Mouse (Mus musculus): ENCODE data around the gene Rtraf.

The Rtraf gene

DNA sequence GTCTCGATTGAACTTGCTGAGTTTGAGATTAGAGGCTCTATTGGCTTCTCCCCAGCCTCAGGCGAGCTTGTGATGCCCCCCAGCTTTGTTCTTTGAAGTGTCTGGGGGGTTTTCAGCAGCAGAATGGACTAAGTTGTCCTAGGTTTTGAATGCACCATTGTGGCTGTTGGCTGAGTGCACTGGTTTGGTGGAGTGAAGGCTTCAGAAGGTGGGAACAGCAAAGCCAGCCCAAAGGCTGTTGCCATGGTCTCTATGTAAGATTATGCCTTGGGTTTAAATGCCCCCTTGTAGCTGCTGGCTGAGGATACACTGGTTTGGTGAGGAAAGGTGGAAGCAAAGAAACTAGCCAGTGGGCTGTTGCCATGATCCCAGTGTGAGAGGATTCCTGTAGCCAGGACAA lies 23.1 kb downstream of the Rtraf start:
- WGBS, result 55% methylated on average over 2 of the region's 2 CpGs

DNA sequence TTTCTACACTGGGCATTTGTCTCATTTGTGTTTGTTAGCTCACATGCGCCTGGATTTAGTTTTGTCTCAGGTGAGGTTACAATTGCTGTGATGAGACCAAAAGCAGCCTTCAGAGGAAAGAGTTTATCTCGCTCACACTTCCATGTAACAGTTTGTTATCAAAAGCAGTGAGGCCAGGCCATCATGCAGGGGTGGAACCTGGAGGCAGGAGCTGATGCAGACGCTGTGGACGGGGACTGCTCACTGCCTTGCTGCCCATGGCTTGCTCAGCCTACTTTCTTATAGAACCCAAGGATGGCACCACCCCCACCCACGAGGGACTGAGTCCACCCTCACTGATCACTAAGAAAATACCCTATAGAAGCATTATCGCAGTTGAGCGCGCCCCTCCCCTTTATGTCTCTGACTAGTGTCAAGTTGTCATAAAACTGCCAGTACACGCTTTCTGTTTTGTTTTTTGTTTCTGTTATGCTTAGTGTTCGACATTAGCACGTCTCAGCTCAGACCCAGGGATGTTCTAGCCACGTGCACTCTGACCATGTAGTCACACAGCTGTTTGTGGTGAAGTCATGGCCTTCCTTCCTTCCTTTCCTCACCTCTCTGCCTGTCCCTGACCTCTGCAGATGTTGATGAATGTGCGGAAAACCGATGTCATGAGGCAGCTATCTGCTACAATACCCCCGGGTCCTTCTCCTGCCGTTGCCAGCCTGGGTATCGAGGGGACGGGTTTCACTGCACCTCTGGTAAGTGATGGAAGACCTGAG lies 26.9 kb downstream of the Rtraf start:
- WGBS, result 91% methylated on average over 18 of the region's 18 CpGs

DNA sequence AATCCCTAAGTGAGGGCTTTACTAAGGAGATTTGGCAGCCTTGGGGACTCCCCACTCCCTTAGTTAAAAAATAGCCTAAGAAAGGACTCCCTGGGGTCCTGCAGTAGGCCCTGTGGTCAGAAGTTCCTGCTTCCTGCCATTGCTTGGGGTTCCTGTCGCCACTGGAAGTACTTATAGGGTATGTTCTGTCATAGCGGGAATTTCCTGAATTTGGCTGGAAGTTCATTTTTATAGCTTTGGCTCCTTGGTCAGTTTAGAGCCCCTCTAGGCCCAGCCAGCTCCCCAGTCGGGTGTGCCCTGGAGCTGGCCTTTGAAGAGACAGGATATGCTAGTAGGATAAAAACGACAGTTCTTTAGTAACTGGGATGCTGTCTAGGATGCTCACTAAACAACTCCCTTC lies 28.7 kb downstream of the Rtraf start:
- whole genome bisulfite sequencing, result 86% methylated on average over 4 of the region's 4 CpGs

DNA sequence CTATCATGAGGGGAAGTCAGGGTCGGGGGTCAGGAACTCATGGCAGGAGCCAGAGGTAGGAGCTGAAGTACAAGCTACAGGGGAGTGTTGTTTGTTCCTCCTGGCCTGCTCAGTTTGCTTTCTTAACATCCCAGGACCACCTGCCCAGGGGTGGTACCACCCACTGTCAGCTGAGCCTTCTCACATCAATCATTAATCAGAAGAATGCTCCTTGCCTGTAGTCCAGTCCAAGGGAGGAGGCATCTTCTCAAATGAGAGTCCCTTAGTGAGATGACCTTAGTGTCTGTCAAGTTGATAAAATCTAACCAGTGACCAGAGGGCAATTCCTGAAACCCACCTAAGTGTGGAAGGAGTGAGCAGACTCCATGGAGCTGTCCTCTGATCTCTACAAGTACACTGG lies 35.2 kb downstream of the Rtraf start:
- 78% methylated on average over 1 of the region's 1 CpGs for WGBS

DNA sequence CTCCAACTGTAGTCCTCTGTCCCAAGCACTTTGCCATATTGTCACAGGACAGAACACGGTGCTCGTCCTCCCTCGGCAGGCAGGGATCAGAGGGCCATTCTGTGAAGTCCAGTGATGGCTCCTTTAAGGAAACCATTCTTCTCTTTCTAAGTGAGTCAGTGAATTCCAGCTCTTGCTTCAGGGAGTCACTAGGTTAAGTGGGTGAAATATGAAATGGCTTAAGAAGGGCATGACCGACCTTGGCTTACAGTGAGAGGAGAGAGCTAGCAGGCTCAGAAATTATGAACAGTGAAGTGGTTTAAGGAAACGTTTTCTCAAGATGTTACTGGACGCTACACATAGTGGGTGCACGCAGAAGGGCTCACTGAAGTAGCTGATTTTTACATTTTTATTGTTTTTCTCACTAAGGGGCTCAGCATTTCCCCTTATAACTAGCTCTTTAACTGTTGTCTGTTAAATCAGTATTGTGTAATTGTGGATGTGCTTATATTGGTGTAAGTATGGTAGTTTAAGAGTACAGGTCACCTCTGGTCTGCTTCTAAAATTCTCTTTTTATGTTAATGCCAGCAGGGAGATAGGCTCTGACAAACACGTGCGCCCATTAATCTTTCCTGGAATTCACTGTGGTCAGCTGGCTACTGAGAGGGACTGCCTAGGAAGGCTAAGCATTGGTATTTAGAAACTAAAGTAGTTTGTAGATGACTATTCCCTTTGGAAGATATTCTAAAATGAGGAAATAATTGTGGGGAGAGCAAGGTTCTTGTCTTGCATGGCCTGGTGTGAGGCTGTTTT lies 37.6 kb downstream of the Rtraf start:
- 92% methylated on average over 9 of the region's 9 CpGs for WGBS

DNA sequence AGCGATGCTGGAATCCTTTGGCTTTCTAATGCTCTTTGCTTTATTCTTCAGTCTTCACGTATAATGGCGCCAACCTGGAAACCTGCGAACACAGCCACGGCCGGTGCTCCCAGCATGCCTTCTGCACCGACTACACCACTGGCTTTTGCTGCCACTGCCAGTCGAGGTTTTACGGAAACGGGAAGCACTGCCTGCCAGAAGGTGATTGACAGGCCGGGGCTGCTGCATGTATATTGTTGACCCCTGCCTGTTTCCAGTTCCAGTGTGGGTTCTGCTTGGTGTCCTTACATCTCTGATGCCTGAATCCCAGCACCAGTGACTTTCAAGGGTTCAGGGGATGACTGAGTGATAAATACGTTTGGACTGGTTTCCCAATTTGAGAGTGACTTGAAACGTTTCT lies 45.7 kb downstream of the Rtraf start:
- 87% methylated on average over 13 of the region's 13 CpGs for WGBS

DNA sequence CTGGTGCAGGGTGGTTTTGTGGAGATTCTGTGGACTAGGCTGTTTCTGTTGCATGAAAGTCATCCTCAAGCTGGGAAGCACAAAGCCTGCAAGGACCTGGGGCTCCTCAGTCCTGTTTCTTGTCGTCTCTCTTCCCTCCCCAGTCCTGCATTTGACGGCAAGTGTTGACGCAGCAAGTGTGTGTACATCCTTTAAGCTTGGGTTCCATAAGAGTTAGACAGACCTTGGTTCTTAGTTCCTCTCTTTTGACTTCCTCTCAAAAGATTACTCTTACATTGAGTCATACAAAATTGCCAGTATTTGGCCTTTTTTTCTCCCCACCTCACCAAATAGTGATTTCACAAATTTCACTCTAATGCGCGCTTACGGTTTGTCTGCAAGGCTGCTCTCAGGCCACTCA lies 46.3 kb downstream of the Rtraf start:
- 94% methylated on average over 6 of the region's 6 CpGs for WGBS

DNA sequence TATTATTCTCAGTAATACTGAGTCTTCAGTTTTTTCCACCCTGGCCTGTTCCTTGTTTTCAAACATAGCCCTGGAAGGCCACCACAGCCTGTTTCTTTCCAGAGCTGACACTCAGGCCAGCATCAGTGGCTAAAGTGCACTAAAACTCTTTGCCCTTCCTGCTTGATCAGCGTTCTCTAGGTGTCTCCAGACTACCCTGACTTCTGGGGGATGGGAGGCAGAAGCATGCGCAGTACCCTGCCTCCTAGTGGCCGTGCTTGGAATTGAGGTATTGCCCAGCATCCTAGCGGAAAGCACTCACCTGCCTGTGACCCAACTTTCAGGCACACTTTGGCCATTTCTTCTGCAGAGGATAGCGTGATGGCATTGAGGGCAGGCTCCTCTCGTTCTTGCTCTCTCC lies 46.7 kb downstream of the Rtraf start:
- WGBS, result 65% methylated on average over 6 of the region's 6 CpGs

DNA sequence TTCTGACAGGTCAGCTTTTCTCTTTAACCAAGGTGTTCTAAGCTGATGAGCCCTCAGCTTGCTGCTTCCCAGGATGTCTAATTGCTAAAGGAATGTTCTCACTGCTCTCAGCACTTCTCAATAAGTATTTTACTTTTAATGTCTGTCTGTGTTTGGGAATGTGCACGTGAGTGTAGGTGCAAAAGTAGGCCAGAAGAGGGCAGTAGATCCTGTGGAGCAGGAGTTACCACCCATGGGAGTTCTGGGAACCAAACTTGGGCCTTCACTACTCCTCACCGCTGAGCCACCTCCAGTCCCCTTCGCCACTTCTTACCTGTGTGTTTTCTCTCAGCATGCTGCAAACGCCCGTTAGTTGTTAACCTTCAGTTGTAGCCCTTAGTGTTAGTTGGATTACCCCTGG lies 47.4 kb downstream of the Rtraf start:
- WGBS, result 98% methylated on average over 5 of the region's 5 CpGs

DNA sequence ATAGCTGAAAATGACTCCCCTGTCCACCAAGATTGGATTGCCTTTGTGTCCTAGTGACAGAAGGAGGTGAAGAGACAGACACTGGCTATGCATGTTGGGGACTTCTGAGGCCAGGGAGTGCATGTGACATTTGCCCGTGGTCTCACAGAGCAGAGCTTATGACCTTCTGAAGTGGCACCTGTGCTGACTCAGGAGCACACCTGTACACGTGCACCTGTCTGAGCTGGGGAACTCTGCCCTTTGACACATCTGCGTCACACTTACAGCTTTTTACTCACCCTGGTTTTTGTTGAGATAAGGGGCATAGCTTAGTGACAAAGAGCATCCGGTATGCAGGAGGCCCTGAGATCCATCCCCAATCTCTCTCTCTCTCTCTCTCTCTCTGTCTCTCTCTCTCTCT lies 48.1 kb downstream of the Rtraf start:
- 97% methylated on average over 4 of the region's 4 CpGs for WGBS

DNA sequence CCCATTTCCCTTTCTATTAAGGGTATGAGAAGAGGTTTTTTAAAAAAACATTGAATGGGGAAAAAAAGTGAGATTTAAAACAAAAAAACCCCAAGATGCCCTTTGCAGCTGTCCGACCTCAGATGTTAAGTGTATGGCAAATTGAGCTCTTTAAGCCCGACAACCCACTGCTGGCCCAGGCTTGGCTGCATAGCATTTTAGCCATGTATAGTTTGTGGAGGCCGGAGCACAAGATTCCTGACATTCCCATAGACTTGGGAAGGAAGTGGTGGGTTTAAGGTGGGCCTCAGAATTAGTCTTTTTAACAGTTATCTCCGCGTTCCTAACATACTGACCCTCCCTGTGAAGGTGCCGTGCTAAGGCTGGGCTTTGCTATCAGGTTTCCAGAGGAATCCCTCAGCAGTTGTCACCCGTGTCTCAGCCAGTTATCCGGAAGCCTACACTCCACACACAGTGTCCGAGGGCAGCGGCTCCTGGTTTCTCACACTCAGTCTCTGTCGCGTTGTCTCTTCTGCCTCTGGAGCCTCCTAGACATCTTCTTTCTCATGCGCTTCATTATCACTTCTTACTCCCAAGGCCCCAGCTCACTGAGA lies 49.5 kb downstream of the Rtraf start:
- 94% methylated on average over 13 of the region's 13 CpGs for WGBS

DNA sequence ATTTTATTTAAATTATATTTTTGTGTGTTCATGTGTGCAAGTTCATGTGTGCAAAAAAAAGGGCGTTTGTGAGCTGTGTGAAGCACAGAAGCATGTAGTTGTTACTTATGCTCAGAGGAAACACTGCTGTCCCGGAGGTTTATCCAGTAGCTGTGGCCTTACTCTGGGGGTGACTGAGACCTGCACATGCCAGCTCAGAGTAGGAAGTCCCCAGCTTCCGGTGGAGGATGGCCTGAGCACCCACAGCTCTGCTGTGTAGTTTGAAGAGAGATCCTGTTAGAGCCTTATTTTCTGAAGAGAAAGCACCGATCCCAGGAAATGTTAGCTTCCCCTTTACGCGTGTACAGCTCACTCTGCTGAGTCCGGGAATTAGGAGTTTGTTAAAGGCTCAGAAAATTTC lies 52.5 kb downstream of the Rtraf start:
- 74% methylated on average over 7 of the region's 7 CpGs for WGBS

DNA sequence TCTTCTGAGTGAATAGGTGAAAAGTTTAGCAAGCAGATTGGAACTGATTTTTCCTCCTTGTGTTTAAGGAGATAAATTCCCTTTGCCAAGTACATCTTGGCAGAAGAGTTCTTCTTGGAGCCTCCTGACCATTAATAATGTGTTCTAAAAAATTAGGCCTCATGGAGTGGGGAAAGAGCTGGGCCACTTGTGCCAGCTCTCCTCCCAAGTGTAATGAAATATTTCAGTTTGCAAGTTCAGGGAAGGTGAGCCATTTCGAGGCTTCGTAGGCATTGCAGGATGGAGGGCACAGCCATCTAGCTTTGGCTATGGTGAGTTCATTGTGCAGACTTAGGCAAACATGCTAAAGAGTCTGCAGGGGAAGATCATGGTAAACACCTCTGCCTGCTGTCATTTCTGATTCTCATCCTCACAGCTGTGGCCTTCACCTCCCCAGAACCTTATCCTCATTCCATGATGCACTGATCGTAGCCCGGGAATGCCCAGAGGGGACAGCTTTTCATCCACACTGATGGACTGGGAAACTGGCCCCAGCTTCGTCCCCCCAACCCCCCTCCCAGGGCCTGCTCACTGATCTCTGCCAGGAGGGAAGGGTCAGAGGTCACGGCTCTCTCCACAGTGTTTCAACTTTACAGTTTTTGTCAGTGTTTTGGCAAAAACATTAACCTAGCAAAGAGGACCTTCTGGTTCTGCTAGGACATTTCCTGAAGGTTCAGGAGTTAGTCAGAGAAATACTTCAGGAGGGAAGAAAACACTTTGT lies 54.0 kb downstream of the Rtraf start:
- 79% methylated on average over 6 of the region's 6 CpGs for WGBS

DNA sequence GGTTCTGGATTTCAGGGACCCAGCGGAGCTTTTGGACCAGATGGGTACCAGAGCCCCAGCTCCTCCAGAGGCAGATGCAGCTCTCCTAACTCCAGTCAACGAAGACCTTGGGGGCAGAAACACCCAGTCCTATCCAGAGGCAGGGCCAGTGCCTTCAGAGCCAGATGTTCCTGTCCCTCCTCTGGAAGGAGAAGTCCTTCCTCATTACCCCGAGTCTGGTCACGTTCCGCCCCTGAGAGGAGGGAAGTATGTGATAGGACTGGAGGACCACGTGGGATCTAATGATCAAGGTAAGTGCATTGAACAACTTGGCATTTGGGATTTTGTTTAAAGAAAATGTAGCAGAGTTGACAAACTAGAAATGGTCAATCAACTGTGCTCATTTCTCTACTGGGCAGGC lies 55.0 kb downstream of the Rtraf start:
- WGBS, result 93% methylated on average over 6 of the region's 6 CpGs

DNA sequence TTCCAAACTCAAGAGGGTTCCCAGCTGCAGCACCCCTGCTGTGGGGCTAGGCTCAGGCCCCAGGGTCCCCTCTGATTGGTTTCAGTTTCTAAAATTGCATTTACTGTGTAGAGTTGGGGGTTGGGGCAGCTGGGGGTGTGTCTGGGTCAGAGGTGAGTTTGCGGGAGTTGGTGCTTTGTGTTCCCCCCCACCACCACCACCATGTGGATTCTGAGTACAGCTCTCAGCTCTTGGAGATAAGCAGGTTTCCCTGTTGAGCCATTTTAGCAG lies 57.3 kb downstream of the Rtraf start:
- WGBS, result 84% methylated on average over 1 of the region's 1 CpGs

DNA sequence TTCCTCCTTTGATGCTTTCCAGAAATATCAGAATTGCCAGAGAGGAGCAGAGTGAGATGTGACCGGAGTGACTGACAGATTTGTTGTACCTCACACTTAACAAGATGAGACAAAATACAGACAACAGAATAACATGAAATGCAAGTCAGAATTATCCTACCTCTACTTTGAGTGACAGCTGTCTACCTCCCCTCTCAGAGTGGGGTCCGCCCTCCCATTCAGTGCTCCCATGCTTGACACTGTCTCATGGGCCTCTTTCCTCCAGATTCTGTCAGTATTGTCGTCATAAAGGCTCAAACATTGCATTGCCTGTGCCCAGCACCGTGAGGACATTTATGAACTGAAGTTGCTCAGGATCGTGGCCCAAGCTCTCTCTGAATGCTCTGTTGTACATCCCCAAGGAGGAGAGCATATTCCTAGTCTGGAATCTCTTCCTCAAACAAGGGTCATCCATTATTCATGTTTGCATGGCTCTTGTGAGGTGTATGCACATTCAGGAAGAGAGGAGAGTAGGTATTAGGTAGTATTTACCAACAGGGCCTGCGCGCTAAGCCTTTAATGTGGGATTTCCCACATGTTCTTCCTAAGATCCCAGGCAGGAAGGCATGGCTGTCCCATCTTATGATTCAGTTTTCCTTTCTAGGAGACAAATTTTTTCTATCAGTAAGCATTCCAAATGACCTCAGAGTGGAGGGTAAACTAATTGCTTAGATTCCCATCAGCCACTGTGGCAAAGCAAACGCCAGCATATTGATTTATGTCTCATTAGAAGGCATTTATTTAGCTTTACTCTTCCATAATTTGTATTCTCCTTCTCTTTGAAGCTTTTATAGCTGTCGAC lies 57.9 kb downstream of the Rtraf start:
- WGBS, result 81% methylated on average over 9 of the region's 9 CpGs

DNA sequence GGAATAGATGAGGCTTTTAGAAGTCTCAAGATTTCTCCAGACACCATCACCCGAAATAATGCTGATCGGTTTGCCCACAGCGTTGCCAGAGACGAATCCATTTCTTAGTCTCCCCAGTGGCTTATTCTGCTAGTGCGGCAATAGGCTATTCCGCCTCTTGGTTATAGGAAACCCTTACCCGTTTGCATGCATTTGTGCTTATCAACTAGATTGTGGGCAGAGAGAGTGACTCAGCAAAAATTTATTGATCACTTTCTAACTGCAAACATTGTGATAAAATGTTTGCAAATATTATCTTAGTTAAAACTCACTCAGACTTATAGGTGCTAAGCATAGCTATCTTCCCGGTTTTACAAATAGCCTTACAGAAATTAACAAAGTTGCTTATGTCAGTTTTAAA lies 59.3 kb downstream of the Rtraf start:
- 87% methylated on average over 8 of the region's 8 CpGs for WGBS

DNA sequence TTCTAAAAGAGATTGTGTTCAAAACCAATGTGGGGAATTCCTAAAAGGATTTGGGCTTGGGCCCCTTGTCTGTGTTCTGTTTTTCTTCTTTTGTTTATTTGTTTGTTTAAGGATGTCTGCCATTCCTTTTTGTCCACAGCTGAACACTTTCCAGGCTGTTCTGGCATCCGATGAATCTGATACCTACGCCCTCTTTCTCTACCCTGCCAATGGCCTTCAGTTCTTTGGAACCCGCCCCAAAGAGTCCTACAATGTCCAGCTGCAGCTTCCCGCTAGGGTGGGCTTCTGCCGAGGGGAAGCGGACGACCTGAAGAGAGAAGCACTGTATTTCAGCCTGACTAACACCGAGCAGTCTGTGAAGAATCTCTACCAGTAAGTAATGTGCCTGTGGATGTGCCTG lies 60.1 kb downstream of the Rtraf start:
- 45% methylated on average over 8 of the region's 8 CpGs for WGBS

DNA sequence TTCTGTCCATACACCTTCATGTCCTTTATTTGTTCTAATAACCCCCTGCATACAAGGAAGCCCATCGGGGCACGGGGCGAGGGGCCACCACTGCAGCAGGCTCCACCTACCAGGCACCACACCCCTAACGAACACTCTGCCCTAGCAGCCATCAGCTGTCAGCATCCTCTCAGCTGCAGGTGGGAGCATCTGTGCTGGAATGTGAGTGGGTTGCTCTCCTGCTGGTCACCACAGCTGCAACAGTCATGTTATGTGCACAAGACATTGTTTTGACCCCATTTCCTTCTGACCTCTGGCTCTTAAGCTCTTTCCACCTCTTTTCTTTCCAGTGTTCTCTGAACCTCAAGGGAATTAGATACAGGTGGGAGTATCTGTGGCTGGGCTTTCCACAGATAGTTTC lies 61.6 kb downstream of the Rtraf start:
- 79% methylated on average over 4 of the region's 4 CpGs for WGBS

Data from cerebral cortex, adult 2 months (tissue).